Mouse (Mus musculus) CH12.LX (cell line): ENCODE measurements around the gene Cacna2d2. TPM values are rescaled to one million over a fixed set of nuclear protein-coding genes. Genes with fewer than 3 reads are reported as not detected.
"Not testable (repeated sequence)": the region's sequence is repeated elsewhere in the genome, so short reads cannot be mapped to it uniquely, and the experiment has no call there.

Source experiments
- DNase-seq: peaks from one replicate; pipeline ENCODE4 v3.0.0-alpha.2; 2013; ENCODE audit errors: extremely low read depth
- H3K27ac ChIP-seq: 2 replicates; pipeline ENCODE4 v1.5.1; 2012; ENCODE audit warnings: low read depth, mild to moderate bottlenecking, control low read depth, moderate library complexity; ENCODE audit not compliant: insufficient read depth
- H3K27me3 ChIP-seq: replicated peaks from 2 replicates; pipeline ENCODE3; 2012; ENCODE audit warnings: inconsistent platforms
- H3K36me3 ChIP-seq, 2 experiments: replicated peaks in 1 of 2; 2 replicates each; pipeline versions ENCODE3 to v1.6.1; 2012; ENCODE audit warnings: inconsistent platforms in 1 of 2, low read length in 1 of 2, mild to moderate bottlenecking in 1 of 2, mixed read lengths in 1 of 2, moderate library complexity in 1 of 2; ENCODE audit not compliant: control insufficient read depth in 1 of 2, insufficient read depth in 1 of 2
- H3K4me1 ChIP-seq, 2 experiments: 2 replicates each; pipeline ENCODE4 v1.6.1; 2012; ENCODE audit warnings: inconsistent platforms in 1 of 2, moderate library complexity in 1 of 2; ENCODE audit not compliant: insufficient read depth in 2 of 2, control insufficient read depth in 1 of 2
- H3K4me2 ChIP-seq: 2 replicates; pipeline ENCODE4 v1.6.1; 2012; ENCODE audit warnings: low read depth, mild to moderate bottlenecking, control low read depth; ENCODE audit not compliant: poor library complexity, insufficient read depth, severe bottlenecking
- H3K4me3 ChIP-seq, 3 experiments: fragments of 150-350 bp in 1 of 3; sonication (generic) in 1 of 3; replicated peaks in 1 of 3; 2 replicates each; pipeline versions ENCODE3 to v1.5.1; 2011 to 2012; ENCODE audit warnings: low read depth in 2 of 3, low read length in 2 of 3, mild to moderate bottlenecking in 2 of 3, moderate library complexity in 2 of 3, control low read depth in 1 of 3, improper control_type of control experiment in 1 of 3, inconsistent platforms in 1 of 3, mixed read lengths in 1 of 3; ENCODE audit not compliant: poor library complexity in 1 of 3
- H3K79me2 ChIP-seq: replicated peaks from 2 replicates; pipeline ENCODE4 v1.6.1; 2012; ENCODE audit warnings: mild to moderate bottlenecking, moderate library complexity; ENCODE audit not compliant: control insufficient read depth, poor library complexity, insufficient read depth, severe bottlenecking; ENCODE audit errors: extremely low read depth
- H3K9ac ChIP-seq: 2 replicates; pipeline ENCODE4 v1.6.1; 2012; ENCODE audit warnings: low read depth, mild to moderate bottlenecking, control low read depth, moderate library complexity; ENCODE audit not compliant: insufficient read depth
- H3K9me3 ChIP-seq: replicated peaks from 2 replicates; pipeline ENCODE3; 2012; ENCODE audit warnings: low read length, inconsistent platforms, mixed read lengths
- CHD2 ChIP-seq: IDR thresholded peaks from 2 replicates; pipeline ENCODE4 v1.6.1; 2011; ENCODE audit warnings: low read length, improper control_type of control experiment
- CTCF ChIP-seq, 2 experiments: IDR thresholded peaks in 1 of 2; conservative IDR thresholded peaks in 1 of 2; 2 replicates each; pipeline ENCODE4 v1.5.1; 2011 to 2012; ENCODE audit warnings: low read depth in 2 of 2, low read length in 2 of 2, improper control_type of control experiment in 1 of 2, inconsistent platforms in 1 of 2, mild to moderate bottlenecking in 1 of 2, moderate library complexity in 1 of 2
- HCFC1 ChIP-seq: IDR thresholded peaks from 2 replicates; pipeline ENCODE4 v1.6.1; 2012; ENCODE audit warnings: low read depth, mild to moderate bottlenecking, inconsistent platforms, low read length, improper control_type of control experiment
- IRF4 ChIP-seq: IDR thresholded peaks from 2 replicates; pipeline ENCODE4 v1.6.1; 2014; ENCODE audit warnings: low read depth, mild to moderate bottlenecking, inconsistent platforms, low read length, improper control_type of control experiment
- JUN ChIP-seq: IDR thresholded peaks from 2 replicates; pipeline ENCODE4 v1.6.1; 2011; ENCODE audit warnings: low read depth, mild to moderate bottlenecking, low read length, improper control_type of control experiment, moderate library complexity; ENCODE audit not compliant: insufficient read depth
- KAT2A ChIP-seq: IDR thresholded peaks from 2 replicates; pipeline ENCODE4 v1.6.1; 2012; ENCODE audit warnings: low read length, improper control_type of control experiment, inconsistent platforms; ENCODE audit not compliant: insufficient replicate concordance
- MEF2A ChIP-seq: IDR thresholded peaks from 2 replicates; pipeline ENCODE4 v1.6.1; 2014; ENCODE audit warnings: low read depth, mild to moderate bottlenecking, inconsistent platforms, low read length, improper control_type of control experiment, borderline replicate concordance
- MXI1 ChIP-seq: IDR thresholded peaks from 2 replicates; pipeline ENCODE4 v1.6.1; 2011; ENCODE audit warnings: mild to moderate bottlenecking, low read depth, low read length, improper control_type of control experiment
- NRF1 ChIP-seq: IDR thresholded peaks from 2 replicates; pipeline ENCODE4 v1.6.1; 2014; ENCODE audit warnings: low read depth, mild to moderate bottlenecking, inconsistent platforms, low read length, improper control_type of control experiment, moderate library complexity
- POLR2A ChIP-seq: IDR thresholded peaks from 2 replicates; pipeline ENCODE4 v1.6.1; 2011; ENCODE audit warnings: low read depth, mild to moderate bottlenecking, improper control_type of control experiment, low read length
- POLR2AphosphoS2 ChIP-seq: IDR thresholded peaks from 2 replicates; pipeline ENCODE4 v1.6.1; 2011; ENCODE audit warnings: low read depth, low read length, improper control_type of control experiment
- RAD21 ChIP-seq: IDR thresholded peaks from 2 replicates; pipeline ENCODE4 v1.6.1; 2011; ENCODE audit warnings: low read depth, mild to moderate bottlenecking, low read length, improper control_type of control experiment, moderate library complexity
- RCOR1 ChIP-seq: conservative IDR thresholded peaks from 2 replicates; pipeline ENCODE4 v1.6.1; 2012; ENCODE audit warnings: low read depth, mild to moderate bottlenecking, inconsistent platforms, low read length, improper control_type of control experiment
- SIN3A ChIP-seq: IDR thresholded peaks from 2 replicates; pipeline ENCODE4 v1.6.1; 2012; ENCODE audit warnings: low read length, improper control_type of control experiment, inconsistent platforms
- SMC3 ChIP-seq: IDR thresholded peaks from 2 replicates; pipeline ENCODE4 v1.6.1; 2011; ENCODE audit warnings: low read depth, low read length, improper control_type of control experiment
- USF1 ChIP-seq: IDR thresholded peaks from 2 replicates; pipeline ENCODE4 v1.6.1; 2014; ENCODE audit warnings: low read depth, mild to moderate bottlenecking, inconsistent platforms, low read length, improper control_type of control experiment
- dilution Hi-C: fragments of 300-500 bp; cut with MboI; formaldehyde crosslinking; loops from 2 replicates; pipeline ENCODE4 v1.14.3; 2020; ENCODE audit warnings: low sequenced_read_pairs; ENCODE audit not compliant: extremely low pct_unique_long_range_greater_than_20kb, extremely low pct_ligation_motif_present
- in situ Hi-C: fragments of 300-500 bp; cut with MboI; formaldehyde crosslinking; loops from 3 replicates; pipeline ENCODE4 v1.14.3; 2019; ENCODE audit warnings: low sequenced_read_pairs, low pct_ligation_motif_present, low pct_unique_long_range_greater_than_20kb, mixed read lengths
- polyA plus RNA-seq: library from polyadenylated mRNA; unstranded; fragments of >175 nt; gene quantifications from 2 replicates; pipeline ENCODE4 v1.2.1, GENCODE M21; 2012; ENCODE audit warnings: low read depth; ENCODE audit not compliant: insufficient read length
- total RNA-seq, 2 experiments: library from RNA; depleted of rRNA; stranded (reverse); fragments of 300-350 nt in 1 of 2; fragments of >200 nt in 1 of 2; gene quantifications; 2 replicates each; pipeline ENCODE4 v1.2.3; 2012 to 2014

The Cacna2d2 gene
- total and polyA plus RNA-seq, 3 experiments, result 0.04 TPM; not detected in 2

GRCm38 (mm10) chr9:107563029-107563581 is 163.7 kb downstream of the Cacna2d2 start, which contains the start of gene Tusc2 (continued):
- TF ChIP-seq IRF4 (peak; percentile 59; the same call in 1 of the 2 replicates), MXI1 (peak; percentile 97), KAT2A (peak; percentile 56; the same call in 1 of the 2 replicates), POLR2AphosphoS2 (peak; percentile 96), SIN3A (no peak; the same call in none of the 2 replicates), MEF2A (peak; percentile 12; the same call in 1 of the 2 replicates), USF1 (no peak), POLR2A (peak; percentile 76)

GRCm38 (mm10) chr9:107565556-107565955 is 166.1 kb downstream of the Cacna2d2 start:
- not testable (repeated sequence) for H3K4me2 ChIP-seq
- TF ChIP-seq CHD2, result 0 out of 2 replicates have a peak, but pooled peaks have one; percentile 36
- peak; percentile 7 for TF ChIP-seq RAD21
- TF ChIP-seq SMC3, result 0 out of 2 replicates have a peak, but pooled peaks have one; percentile 15
- peak in 1 of 2 experiments; percentile 51; a peak in 2 of 4 replicates for TF ChIP-seq CTCF (conservative IDR thresholded peaks at IDR 0.05 in 1 of 2, IDR thresholded peaks at IDR 0.05 in 1 of 2; ENCODE audit: low read depth in 2 of 2, low read length in 2 of 2)
- TF ChIP-seq, all 38 proteins: peak for 4; not testable (repeated sequence) for 34
- H3K9ac ChIP-seq, H3K79me2 ChIP-seq, in situ Hi-C loops, H3K9me3 ChIP-seq, H3K27me3 ChIP-seq, H3K4me3 ChIP-seq, dilution Hi-C loops: not testable (repeated sequence)
- Histone ChIP-seq H3K36me3 (peaks cover 26 to 50% of the 10 kb centered on the region in 2 experiments), H3K4me1 (peaks cover 23 to 58% of the 10 kb centered on the region in 2 experiments), H3K27ac (peak overlapping the region; percentile 21)
- DNase-seq, result peak; percentile 55

GRCm38 (mm10) chr9:107566041-107566709 is 166.8 kb downstream of the Cacna2d2 start:
- Histone ChIP-seq H3K79me2 (peaks cover 9% of the 10 kb centered on the region), H3K36me3 (peaks cover 29 to 50% of the 10 kb centered on the region in 2 experiments), H3K9ac (no peak overlapping the region), H3K4me2 (no peak overlapping the region), H3K4me3 (no peak overlapping the region), H3K9me3 (no peaks in the 10 kb centered on the region), H3K27ac (no peak overlapping the region), H3K27me3 (no peaks in the 10 kb centered on the region), H3K4me1 (peaks cover 23 to 65% of the 10 kb centered on the region in 2 experiments)
- DNase-seq, result peak; percentile 77
- in situ Hi-C loops, result no loop called here
- dilution Hi-C loops, result no loop called here
- 0 out of 2 replicates have a peak, but pooled peaks have one; percentile 15 for TF ChIP-seq HCFC1
- TF ChIP-seq RAD21, result peak; percentile 41
- no peak for TF ChIP-seq JUN
- 0 out of 2 replicates have a peak, but pooled peaks have one; percentile 32 for TF ChIP-seq IRF4
- peak; percentile 70 to 91 for TF ChIP-seq CTCF (conservative IDR thresholded peaks at IDR 0.05 in 1 of 2, IDR thresholded peaks at IDR 0.05 in 1 of 2; ENCODE audit: low read depth in 2 of 2, low read length in 2 of 2)
- TF ChIP-seq SMC3, result peak; percentile 66
- 0 out of 2 replicates have a peak, but pooled peaks have one; percentile 35 for TF ChIP-seq RCOR1
- TF ChIP-seq NRF1, result no peak
